Mouse (Mus musculus) heart, postnatal 36 days (tissue): ENCODE data around the gene Casp9. TPM values are rescaled to one million over a fixed set of nuclear protein-coding genes. Genes with fewer than 3 reads are reported as not detected.
"Not testable (repeated sequence)": the region's sequence is repeated elsewhere in the genome, so short reads cannot be mapped to it uniquely, and the experiment has no call there.

ENCODE experiments used
- DNase-seq, 2 experiments: peaks; one replicate each; pipeline ENCODE4 v3.0.0; 2021 to 2022
- intact Hi-C: fragments of 180-260 bp; cut with DNase I; formaldehyde crosslinking; loops from one replicate; pipeline ENCODE4 v1.15.1; 2025
- total RNA-seq, 2 experiments: library from RNA; stranded (reverse); gene quantifications; 2 replicates each; pipeline ENCODE4 v1.2.3; 2021

Gene Casp9
- total RNA-seq, 2 experiments from 2014 or later: 9.1 to 9.6 TPM

DNA sequence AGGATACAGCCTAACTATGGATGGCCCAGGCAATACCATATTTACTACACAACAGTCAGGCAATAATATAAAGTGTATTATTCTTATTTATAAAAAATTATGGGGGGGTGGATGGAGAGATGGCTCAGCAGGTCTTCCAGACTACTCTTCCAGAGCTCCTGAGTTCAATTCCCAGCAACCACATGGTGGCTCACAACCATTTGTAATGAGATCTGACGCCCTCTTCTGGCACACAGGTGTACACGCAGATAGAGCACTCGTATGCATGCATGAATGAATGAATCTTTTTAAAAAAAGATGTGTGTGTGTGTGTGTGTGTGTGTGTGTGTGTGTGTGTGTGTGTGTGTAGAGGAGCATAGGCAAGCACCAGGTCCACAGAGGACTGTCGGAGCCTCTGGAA is 20.4 kb upstream of the Casp9 start:
- intact Hi-C loops, DNase-seq: not testable (repeated sequence)

DNA sequence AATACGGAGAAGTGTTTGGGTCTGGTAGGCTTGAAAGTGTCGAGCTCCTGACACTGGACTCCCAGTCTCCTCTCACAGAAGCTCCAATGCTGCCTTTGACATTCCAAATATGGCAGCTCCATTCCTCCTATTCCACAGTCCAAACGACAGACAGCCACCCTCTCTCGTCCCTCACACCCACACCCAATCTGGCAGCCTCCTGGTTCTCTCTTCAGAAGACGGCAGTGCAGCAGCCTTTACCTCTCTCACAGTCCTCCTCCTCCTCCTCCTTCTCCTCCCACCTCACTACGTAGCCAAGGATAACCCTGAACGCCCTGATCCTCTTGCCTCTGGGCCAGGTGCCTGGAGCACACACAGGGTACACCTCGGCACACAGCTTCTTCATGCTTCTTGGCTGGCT is 13.6 kb upstream of the Casp9 start:
- intact Hi-C loops: no loop called here
- DNase-seq: no peak

DNA sequence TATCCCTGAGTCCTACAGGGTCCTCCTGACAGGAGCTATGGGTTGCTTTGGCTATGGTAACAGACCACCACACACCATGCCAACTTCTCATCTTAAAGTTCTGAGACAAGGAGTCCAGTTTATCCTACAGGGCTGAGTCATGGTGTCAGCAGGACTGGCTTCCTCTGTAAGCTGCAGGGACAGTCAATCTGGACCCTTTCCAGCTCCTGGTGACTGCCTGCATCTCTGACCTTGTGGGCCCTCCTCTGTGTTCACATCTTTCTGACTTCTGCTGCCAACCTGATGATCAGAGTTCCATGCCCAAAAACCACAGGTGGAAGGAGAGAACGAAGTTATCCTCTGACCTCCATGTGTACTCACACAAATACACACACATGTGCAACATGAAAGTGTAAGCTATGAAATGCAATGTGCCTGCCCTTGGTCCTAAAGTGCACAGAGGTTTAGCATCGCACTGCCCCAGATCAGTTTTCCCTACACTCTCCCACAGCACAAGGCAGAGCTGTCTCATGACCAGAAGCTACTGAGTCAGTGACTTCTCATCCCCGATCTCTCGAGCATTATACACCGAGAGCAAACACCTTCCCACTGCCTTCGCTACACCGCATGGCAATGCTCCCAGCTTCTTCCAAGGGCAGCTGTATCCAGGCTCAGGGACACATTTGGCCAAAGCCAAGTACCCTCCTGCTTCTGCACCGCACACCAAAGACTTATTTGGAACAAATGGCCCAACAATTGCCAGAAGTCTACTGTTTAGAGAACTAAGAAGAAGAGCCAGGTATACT is 12.0 kb upstream of the Casp9 start:
- intact Hi-C loops: no loop called here
- DNase-seq: no peak

DNA sequence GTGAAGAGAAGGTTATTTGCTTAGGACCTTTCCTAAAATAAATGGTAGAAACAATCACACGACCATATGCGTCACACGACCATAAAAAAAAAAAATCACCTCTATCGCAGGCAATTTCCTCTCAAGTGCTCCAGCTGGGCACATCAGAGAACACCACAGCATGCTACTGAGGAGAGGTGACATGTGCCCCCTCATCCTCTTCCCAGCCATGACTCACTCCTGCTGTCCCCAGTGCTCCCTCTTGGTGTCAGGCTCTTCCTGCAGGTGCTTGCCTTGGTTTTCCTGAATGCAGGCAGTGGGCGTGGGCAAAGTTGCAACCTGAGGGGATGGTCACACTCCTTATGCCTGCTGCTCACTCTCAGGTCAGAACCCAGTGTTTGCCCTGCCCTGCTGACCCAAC is 8.6 kb upstream of the Casp9 start:
- DNase-seq: no peak
- intact Hi-C loops: loop anchor here (5.0 kb wide), 1 partner anchor 63 kb away; the partner anchor contains the start of gene Ddi2

DNA sequence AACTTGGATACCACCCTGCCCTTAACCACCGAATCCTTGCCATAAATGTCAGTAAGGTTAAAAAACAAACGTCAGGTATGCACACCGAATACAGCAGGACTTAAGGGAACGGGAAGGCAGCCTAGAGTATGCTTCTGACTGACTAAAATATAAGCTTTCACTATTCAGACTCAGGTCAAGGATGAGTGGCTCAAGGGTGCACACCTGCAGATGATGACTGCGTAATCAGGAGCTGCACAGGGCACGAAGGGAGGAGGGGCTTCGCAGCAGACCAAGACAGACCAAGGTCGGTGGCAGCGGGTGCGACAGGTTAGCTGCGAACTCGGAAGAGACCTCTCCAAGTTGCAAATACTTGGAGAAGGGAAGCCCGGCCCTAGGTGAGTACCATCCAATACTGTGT is 7.3 kb upstream of the Casp9 start:
- intact Hi-C loops: loop anchor here (5.0 kb wide), 1 partner anchor 64 kb away; the partner anchor contains the start of gene Ddi2
- DNase-seq: no peak

DNA sequence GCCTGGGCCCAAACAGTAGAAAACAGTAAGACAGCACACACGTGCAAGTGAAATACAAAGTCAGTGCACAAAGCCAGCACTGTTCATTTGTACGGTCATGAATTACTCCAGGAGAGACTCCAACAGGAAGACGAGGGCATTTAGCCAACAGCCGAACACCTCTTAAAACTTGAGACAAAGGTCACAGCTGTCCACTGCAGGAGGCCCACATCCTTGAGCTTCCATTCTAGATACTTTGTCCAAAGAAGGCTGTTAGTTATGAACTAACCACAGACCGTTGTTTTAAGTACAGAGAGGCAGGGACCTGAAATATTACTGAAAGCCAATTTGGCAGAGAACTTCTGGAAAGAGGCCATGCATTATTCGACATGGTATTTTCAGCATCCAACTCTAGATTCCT is 6.4 kb upstream of the Casp9 start:
- intact Hi-C loops: loop anchor here (5.0 kb wide), 1 partner anchor 65 kb away; the partner anchor contains the start of gene Ddi2
- DNase-seq: no peak

DNA sequence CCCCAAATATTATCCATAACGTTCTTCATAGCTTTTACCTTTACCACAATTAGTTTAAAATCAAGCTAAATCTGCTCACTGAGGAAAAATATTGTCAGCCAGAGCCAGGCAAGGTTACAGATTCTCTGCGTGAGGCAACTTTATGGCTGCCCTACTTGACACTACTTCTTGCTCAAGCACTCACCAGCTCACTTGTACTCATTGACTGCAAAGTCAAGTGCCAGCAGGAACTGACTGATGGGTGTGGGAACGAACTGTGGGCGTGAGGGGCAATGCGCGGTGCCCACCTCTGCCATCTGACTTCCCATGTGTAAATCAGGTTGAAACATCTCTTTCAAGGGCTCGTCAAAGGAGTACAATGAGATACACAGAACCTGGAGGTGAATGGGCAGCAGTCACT is 6.0 kb upstream of the Casp9 start:
- DNase-seq: no peak
- intact Hi-C loops: loop anchor here (5.0 kb wide), 1 partner anchor 65 kb away; the partner anchor contains the start of gene Ddi2

DNA sequence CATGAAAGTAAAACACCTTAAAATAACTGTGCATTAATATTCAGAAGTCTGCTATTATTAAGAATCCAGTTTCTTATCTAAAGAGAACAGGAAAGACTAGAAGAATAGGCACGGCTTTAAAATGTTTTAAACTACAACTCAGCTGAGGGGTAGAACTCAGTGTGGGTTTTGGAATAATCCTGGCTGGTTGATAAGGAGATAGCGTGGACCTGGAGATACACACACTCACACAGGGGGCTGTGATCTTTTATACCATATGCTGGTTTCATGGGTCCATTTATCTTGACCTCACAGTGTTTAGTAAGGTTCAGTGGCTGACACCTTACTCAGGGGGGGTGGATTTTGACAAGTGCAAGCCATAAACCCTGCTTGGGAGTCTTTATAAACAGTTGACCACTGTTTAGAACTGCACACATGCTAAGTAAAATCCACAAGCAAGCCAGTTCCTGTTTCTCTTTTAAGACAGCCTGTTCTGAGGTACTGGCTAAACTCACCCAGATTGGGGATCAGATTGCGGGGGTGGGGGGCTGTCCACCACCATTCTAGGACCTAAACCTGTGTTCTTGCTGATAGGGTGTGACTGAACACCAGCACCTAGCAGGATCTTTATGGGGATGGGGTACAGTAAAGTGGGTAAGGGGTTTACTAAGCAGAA is 3.7 kb upstream of the Casp9 start:
- DNase-seq: no peak
- intact Hi-C loops: loop anchor here (2.0 to 10.0 kb wide), 4 partner anchors 67 to 645 kb away; partner anchors contain the start of genes Ddi2, Fbxo42 and Tmem82

DNA sequence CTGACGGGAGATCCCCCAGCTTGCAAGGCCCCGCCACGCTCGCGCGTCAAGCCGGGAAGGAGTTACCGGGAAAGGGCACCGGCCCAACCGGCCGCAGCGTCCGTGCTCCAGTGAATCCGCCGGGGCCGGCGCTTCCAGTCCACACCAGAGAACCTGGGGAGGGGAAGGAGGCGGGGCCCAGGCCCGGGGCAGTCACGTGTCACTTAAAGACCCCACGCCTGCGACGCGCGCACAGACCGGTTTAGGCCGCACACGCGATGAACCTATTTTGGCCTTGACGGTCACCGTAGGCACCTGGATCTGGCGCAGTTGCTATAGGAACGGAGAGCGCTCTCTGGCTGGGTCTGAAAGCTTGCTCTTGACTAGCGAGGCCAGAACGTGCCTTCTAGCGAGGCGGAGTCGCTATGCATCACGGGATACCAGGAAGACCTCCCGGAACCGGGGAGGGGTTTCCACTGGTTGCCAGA is 2.9 kb upstream of the Casp9 start, which contains the start of gene Dnajc16:
TSS of gene Dnajc16 (minus strand) at position 408 of the 467 bp plus-strand sequence.
- intact Hi-C loops: loop anchor here (2.0 to 10.0 kb wide), 3 partner anchors 128 to 646 kb away; partner anchors contain the start of genes Fbxo42 and Tmem82

DNA sequence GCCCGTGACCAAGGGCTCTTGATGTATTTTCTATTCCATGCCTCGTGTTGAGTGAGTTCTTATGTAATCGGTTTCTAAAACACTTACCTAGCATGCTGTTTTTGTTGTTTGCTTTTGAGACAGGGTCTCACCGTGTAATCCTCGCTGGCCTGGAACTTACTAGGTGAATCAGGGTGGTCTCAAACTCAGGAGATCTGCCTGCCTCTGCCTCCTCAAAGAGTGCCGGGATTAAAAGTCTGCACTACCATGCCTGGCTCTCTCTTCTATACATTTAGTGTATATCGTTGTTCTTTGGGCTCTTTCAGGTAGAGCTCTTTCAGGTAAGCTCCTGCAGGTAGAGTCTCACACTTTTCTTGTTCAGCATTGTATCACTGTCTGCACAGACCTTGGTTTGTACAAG is 1.9 kb upstream of the Casp9 start:
- intact Hi-C loops: loop anchor here (2.0 to 10.0 kb wide), 3 partner anchors 129 to 647 kb away; partner anchors contain the start of genes Fbxo42 and Tmem82
- no peak for DNase-seq

More for the DNA sequence above, 2.9 kb upstream of the Casp9 start, which contains the start of gene Dnajc16:
- DNase-seq: peak; percentile 93 to 95

DNA sequence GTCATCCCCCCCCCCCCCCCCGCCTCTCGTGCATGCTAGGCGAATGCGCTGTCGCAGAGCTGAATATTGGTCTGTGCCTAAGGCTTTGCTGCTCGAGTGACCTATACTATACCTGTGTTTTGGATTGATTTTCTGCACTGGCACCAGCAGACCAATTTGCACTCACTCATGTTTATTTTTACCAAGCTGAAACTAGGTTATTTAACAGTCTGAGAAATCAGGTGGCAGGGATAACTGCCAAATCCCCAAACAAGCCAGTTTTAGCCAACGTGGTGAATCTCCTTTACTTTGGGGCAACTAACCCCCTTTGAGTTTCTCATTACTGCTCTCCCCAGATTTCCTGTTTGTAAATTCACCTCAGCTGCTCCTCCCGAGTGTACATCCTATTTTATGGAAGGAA is 1.5 kb upstream of the Casp9 start:
- no peak for DNase-seq
- intact Hi-C loops: loop anchor here (2.0 to 10.0 kb wide), 3 partner anchors 129 to 647 kb away; partner anchors contain the start of genes Fbxo42 and Tmem82

DNA sequence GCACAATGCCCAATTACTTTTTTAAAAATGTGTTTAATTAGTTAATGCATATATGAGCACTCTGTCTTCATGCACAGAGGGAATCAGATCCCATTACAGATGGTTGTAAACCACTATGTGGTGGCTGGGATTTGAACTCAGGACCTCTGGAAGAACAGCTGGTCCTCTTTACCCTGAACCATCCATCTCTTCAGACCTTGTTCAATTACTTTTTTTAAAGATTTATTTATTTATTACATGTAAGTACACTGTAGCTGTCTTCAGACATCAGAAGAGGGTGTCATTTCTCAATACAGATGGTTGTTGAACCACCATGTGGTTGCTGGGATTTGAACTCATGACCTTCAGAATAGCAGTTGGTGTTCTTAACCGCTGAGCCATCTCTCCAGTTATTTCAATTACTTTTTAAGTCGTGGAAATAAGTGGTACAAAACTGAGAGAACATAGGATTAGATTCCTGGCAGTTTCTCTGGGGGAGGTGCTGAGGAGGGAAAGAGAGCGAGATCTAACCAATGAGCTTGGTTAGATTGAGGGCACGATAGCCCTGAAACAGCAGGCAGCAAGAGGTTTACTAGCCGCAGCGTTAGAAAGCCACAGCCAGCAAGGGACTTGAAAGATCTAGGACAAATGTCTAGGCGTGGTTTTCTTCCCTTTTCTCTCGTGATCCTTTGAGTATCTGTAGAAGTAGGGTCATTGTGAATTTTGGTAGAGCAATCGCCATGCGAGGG is 694 bp upstream of the Casp9 start:
- intact Hi-C loops: loop anchor here (5.0 to 10.0 kb wide), 2 partner anchors 175 to 648 kb away; partner anchors contain the start of genes Fbxo42 and Tmem82

DNA sequence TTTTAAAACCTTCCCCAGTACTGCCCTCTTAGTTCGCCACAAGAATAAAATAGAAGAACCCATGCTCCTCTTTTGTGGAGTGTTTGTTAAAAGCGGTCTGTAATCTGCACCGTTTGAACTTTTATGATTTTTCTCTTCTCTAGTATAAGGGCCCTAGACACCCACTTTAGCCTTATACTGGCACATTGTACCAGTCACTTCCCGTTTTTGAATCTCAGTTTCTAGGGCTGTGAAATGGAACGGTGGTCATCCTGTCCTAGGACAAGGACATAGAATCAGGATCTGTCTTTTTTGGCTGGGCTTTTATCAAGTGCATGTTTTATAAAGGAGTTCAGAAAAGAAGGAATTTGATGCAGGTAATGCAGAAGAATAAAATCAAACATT is 732 bp downstream of the Casp9 start:
- intact Hi-C loops: loop anchor here (5.0 to 10.0 kb wide), 2 partner anchors 177 to 649 kb away; partner anchors contain the start of genes Fbxo42 and Tmem82
- DNase-seq: no peak

More for the DNA sequence above, 694 bp upstream of the Casp9 start:
- no peak for DNase-seq

DNA sequence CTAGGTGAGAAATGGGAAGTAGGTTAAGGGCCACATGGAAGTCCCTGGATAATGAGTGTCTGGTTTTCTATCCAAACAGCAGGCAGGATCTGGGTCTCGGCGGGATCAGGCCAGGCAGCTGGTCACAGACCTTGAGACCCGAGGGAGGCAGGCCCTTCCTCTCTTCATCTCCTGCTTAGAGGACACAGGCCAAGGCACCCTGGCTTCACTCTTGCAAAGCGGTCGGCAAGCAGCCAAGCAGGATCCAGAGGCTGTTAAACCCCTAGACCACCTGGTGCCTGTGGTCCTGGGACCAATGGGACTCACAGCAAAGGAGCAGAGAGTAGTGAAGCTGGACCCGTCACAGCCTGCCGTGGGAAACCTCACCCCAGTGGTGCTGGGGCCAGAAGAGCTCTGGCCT is 2.9 kb downstream of the Casp9 start:
- no peak for DNase-seq
- intact Hi-C loops: loop anchor here (10.0 kb wide), 1 partner anchor 652 kb away; the partner anchor contains the start of gene Fbxo42

DNA sequence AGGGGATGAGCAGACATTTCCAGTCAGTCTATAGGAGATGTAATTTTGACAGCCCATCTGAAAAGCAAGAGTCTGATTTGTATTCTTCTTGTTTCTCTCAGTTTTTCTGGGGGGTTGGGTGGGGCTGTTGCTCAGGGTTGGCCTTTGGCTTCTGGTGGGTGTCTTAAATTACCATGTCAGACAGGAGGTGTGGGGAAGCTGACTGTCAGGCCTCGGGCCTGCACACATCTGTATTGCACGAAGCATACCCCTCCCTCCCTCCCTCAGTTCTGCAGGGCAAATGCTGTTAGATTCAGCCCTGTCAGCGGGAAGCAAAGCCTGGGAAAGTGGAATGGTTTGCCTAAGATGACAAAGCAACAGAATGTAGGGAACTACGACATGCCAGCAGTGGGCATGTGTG is 3.5 kb downstream of the Casp9 start:
- intact Hi-C loops: loop anchor here (10.0 kb wide), 1 partner anchor 652 kb away; the partner anchor contains the start of gene Fbxo42
- no peak for DNase-seq

DNA sequence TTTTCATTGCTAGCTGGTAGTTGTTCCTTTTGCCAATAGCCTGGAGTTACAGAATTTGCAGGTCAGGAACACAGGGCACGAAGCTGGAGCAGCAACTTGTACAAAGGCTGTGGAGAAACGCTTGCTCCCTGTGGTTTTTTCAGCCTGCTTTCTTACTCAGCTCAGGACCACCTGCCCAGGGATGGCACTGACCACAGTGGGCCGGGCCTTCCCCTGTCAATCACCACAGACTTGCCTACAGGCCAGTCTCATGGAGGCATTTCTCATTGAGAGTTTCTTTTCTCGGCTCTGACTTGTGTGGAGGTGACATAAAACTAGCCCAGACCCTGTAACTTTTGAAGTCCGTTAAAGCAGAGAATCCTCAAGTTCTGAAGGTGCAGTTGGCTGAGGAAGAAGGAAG is 4.1 kb downstream of the Casp9 start:
- no peak for DNase-seq
- intact Hi-C loops: loop anchor here (10.0 kb wide), 1 partner anchor 653 kb away; the partner anchor contains the start of gene Fbxo42

DNA sequence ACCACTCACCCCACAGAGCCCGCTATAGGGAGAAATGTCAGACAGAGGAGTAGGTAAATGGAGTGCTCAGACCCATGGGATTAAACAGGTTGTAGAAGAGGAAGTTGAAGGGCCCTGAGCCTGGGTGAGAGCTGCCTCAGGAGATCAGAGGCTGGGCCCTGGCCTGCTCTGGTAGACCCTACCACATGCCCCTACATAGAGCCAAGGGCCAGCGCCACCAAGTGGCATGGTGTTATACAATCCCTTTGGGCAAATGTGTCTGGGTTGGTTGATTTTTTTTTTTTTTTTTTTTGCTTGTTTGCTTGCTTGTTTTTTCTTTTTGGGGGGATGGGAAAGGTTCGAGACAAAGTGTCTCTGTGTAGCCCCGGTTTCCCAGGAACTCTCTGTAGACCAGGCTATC is 10.7 kb downstream of the Casp9 start:
- intact Hi-C loops: no loop called here
- no peak for DNase-seq

DNA sequence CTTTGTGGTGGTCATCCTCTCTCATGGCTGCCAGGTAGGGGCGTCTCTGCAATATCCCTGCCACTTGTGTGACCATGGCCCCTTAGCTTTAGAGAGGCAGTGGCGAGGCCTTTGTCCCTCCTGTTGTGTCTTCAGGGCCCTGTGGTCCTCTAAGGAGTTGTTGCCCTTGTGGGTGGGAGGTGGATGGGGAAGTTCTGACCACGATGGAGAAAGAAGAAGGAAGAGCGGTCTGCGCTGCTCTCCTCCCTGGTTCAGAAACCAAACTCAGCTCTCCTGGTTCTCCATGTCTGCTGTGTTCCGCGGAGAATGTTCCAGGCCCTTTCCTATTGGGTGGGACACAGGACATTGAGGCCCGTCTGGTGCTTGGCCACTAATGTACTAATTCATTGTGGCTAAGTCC is 12.5 kb downstream of the Casp9 start:
- intact Hi-C loops: no loop called here
- no peak for DNase-seq

DNA sequence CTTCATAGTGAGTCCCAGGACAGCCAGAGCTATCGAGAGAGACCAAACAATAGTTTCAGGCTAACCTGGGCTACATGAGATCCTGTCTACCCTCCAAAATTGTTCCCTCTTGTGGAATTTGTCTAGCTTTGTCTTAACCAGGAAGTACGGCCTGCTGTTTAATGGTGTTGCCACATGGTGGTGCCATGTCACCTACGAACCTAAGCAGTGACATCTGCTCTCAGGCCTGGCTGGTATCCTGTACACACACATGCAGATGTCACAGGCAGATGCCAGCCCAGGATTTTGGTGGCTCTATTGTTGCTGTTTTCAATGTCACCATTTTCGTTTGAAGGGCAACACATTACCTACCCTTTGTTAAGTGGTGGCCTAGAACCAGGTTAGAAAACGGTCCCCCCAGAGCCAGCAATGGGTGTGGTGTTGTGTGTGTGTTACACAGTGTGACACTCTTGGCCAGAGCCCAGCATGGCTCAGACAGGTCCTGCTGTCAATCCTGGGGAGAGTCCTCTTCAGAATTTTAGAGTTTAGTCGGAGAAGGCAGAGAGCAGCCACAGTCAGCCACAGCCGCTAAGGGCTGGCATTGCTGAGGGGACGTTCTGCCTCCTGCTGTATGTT is 16.5 kb downstream of the Casp9 start:
- DNase-seq: no peak
- intact Hi-C loops: loop anchor here (2.0 kb wide), 1 partner anchor 45 kb away; no protein-coding TSS in a partner anchor
